Mouse (Mus musculus) thymus, postnatal 36 days (tissue): ENCODE results near the gene C130060K24Rik.

Experiments used
- DNase-seq, 2 experiments: peaks; one replicate each; pipeline ENCODE4 v3.0.0; 2022; ENCODE audit warnings: mixed read lengths in 2 of 2

Gene C130060K24Rik

DNA sequence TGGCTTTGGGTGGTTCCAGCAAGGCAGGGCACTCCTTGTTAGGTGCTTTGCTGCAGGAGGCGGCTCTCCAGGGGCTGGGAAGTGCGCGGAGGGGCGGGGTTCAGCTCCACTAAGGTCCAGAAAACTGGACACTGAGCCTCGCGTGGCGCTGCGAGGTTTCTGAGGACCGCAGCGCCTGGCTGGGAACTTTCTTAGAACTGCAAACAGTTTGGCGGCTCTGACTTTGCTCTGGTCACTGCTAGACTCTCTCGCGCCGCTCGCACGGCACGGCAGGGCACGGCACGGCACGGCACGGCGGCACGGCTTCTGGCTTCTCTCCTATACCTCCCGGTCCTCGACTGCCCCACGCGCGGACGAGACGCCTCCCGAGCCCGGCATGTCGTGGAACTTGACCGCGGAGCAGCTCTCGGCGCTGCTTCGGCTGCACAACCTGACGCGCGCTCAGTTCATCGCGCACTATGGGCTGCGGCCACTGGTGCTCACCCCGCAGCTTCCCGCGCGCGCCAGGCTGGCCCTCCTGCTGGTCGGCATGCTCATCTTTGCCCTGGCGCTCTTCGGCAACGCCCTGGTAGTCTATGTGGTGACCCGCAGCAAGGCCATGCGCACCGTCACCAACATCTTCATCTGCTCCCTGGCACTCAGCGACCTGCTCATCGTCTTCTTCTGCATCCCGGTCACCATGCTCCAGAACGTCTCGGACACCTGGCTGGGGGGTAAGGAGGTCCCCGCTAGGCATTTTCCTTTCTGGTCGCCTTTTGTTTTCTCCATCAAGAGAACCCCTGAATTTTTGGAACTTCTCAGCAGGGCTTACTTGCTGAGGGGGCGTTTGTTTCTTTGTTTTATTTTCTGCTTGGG lies at the start of gene C130060K24Rik:
C130060K24Rik (plus strand) TSS at position 188 of the 855 bp plus-strand sequence.
- DNase-seq = no peak

- no peak for DNase-seq
These were observed 46.7 kb upstream of the C130060K24Rik start for GRCm38 (mm10) chr6:65334246-65334645.

DNA sequence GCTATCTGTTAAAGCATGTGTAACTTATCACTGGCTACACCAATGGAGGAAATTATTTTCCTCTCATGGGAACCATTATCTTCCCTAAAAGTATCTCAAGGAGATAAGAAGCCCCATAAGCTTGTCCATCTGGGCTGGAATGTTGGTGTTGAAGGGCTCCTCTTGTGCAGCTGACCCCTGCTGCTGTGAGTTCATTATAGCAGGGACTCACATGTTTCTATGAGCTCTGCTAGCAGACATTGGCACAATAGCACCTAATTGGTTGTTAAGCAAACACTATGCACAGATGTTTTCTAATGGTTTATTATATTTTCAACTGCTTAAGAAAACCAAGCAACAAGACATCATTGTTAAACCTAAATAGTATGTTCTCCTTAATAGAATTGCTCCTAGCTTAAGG lies 41.5 kb upstream of the C130060K24Rik start:
- no peak for DNase-seq

DNA sequence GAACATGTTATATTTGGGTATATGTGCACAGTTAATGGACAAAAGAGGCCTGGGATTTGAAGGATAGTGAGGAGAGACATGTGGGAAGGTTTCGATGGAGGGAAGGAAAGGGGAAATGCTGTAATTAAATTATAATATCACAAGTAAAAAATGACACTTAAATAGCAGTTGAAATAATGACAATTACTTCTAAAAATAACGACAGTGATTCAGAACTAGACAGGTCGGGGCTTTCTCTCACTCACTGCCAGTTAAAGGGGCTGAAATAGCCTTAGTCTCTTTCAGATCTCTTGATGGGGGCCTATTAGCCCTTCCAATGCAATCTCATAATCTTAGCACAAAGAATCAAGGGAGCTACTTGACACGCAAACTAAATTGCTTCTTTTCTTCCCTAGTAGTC lies 39.5 kb upstream of the C130060K24Rik start:
- no peak for DNase-seq

DNA sequence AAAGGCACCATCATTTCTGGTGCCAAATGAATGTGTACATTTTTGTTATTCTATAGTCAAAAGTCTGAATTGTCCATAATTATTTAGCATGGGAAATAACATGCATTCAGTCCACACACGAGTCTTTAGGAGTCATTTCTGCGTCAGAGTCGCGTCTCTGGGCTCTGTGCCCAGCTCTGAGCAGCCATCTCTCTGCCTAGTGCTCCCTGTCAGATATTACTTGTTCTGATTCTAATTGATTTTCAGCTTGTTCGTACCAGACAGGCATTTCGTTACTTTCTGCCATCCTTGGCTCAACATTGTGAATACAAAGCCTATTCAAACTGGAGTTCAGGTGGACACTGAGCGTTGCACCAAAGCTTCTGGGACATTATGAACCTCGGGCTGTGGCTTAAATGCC lies 33.2 kb upstream of the C130060K24Rik start:
- no peak for DNase-seq

- DNase-seq = no peak
These were observed 32.6 kb upstream of the C130060K24Rik start for GRCm38 (mm10) chr6:65348255-65348654.

DNA sequence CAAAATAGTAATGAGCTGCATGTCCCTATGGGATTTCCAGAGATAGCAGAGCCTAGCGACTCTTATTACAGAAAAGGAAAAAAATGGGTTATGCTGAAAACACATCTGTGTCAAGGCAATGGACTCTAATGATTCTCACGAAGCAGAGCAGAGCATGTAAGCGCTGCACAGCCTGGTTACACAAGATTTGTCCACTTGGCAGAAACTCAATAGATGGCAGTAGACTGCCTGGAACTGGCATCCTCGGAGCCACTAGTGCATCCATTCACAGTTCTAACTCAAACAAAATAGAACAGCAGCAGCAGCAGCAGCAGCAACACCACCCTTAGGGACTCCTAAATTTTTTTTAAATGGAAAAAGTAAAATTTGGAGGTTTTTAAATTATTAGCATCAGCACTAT lies 29.3 kb upstream of the C130060K24Rik start:
- DNase-seq = no peak

DNA sequence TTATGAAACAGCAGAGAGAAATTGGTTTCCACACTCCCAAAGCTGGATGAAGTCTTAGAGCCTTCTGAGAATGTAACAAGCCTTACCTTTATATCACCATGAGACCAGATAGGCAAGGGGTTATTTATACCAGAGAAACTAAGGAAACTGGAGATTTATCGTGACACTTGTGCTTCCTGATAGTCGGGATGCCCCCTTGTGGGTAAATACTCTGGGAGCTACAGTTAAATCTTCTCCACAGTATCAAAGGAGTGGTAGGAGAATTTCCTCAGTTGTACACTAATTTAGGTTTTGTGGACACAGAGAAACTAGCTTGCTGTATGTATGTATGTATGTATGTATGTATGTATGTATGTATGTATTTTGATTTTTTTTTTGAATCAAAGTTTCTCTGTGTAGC lies 5.0 kb upstream of the C130060K24Rik start:
- DNase-seq = no peak

- no peak for DNase-seq
These were observed 41.0 kb downstream of the C130060K24Rik start for GRCm38 (mm10) chr6:65421888-65422287.

- DNase-seq = no peak
These were observed 46.2 kb downstream of the C130060K24Rik start for GRCm38 (mm10) chr6:65427065-65427464.

GRCm38 (mm10) chr6:65433159-65433558 lies 52.3 kb downstream of the C130060K24Rik start:
- DNase-seq = no peak

GRCm38 (mm10) chr6:65453465-65453864 lies 72.6 kb downstream of the C130060K24Rik start:
- DNase-seq = no peak

DNA sequence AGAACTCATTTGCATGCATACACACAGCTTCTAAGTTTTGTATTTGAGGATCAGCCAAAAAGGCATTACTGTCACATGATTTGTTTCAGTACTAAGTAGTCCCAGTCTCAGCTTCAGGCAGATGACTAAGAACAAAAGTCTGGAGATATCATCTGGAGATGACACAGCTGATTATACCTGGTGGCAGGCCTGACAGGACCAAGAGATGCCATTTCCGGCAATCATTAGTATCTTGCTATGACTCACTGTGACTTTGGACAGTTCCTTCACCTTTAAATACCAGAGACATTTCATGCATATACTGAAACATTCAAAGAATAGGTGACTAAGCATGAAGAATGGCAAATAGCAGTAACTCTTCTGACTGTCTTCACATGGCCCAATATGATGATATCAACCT lies 84.4 kb downstream of the C130060K24Rik start:
- no peak for DNase-seq

DNA sequence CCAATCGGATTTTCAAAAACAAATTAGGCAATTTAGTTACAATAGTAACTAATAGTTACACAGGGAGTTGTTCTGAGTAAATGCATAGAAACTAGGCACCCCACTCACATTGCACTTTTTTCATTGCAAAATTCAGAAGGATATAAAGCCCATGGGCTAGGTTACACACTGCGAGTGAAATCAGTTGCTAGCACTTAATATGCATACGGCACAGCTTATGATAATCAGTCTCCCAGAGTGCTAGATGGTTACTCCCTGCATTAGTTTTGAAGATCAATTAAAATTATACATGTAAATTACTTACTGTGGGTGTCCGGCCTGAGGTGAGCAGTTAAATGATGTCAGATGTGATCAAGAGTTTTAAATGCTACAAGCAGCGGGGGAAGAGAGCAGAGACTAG lies 89.4 kb downstream of the C130060K24Rik start:
- DNase-seq = no peak

DNA sequence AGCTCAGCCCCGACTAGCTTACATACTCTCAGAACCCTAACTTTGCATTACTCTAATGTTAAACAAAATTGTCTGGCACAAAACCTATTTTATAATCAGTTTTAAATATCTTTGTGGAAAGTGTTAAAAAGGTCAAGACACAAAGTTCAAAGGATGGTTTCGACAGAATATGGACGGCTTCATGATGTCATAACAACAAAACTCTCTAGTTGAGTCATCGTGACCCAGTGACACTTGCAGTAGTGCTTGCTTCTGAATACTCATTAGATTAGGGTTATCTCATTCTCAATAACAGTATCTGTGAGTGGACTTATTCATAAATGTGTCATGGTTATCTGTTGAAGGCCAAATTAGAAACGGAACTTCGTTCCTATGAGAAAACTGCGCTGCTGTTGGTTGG lies 91.5 kb downstream of the C130060K24Rik start:
- no peak for DNase-seq

DNA sequence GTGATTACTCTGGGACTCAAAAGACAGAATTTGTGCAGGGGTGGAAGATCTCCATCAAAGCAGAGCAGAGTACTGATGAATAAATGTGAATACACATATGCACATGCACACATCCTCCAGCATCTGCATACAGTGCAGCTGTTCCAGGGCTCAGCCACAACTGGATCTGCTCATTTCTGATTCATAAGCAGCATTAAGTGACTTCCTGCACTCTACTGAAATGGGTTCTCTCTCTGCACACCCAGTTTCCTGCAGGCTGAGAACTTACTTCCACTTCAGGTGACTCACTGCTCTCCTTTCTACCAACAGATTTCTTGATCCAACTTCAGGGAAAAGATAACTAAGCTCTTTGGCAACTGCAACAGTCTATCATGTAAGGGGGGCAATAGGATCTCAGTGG lies 117.9 kb downstream of the C130060K24Rik start:
- no peak for DNase-seq
